Mouse (Mus musculus): ENCODE measurements around the gene Inca1. TPM values are rescaled to one million over a fixed set of nuclear protein-coding genes. Genes with fewer than 3 reads are reported as not detected.

The Inca1 gene
- total RNA-seq, 2 experiments from 2014 or later = 3.7 to 4.3 TPM

DNA sequence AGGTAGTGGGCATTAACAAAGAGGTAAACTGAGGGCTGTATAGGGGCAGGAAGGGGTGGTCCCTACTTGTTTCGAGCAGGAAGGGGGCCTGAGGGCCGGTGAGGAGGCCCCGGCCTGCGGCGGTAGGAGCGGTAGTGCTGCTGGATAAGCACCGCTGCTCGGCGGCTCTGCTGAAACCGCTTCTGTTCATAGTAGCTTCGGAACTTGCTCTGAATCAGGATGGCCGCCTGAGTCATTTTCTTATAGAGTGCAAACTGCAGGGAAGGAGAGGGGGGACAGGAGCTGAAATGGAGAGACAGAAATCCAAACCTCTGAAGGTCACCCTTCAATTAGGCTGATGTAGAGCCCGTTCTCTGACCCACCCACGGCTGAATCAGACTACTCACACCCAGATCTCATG lies 29.5 kb downstream of the Inca1 start:
- DNase-seq (ENCODE audit: low spot score in 2 of 2) = no peak

- peak; percentile 43 to 75 for DNase-seq (ENCODE audit: low spot score in 2 of 2)
Observed at GRCm38 (mm10) chr11:70669582-70670345, 30.2 kb downstream of the Inca1 start.

GRCm38 (mm10) chr11:70668771-70669505 lies 31.0 kb downstream of the Inca1 start, which contains the start of gene Spag7:
Gene Spag7, minus strand, starts transcription at chr11:70669416.
- DNase-seq (ENCODE audit: low spot score in 2 of 2) = peak; percentile 98 to 99

DNA sequence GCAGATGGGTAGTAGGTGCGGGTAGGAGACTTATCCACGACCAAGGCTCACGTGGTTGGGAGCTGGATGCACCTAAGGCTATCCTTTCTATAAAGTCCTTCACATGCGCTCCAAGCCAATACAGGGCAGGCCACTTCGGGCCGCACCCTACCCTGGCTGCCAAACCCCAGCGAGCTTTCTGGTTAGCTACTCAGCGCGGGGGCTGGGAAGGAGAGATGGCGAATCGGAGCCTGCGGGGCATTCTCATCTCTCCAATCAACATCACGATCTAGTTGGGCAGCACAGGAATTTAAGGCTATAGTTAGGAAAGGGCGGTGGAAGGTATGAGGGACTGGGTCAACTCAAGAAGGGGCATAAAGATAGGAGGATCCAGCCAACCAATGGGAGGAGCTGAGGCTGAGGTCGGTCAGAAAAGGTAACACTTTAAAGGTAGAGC lies 31.6 kb downstream of the Inca1 start:
- DNase-seq (ENCODE audit: low spot score in 2 of 2) = no peak

DNA sequence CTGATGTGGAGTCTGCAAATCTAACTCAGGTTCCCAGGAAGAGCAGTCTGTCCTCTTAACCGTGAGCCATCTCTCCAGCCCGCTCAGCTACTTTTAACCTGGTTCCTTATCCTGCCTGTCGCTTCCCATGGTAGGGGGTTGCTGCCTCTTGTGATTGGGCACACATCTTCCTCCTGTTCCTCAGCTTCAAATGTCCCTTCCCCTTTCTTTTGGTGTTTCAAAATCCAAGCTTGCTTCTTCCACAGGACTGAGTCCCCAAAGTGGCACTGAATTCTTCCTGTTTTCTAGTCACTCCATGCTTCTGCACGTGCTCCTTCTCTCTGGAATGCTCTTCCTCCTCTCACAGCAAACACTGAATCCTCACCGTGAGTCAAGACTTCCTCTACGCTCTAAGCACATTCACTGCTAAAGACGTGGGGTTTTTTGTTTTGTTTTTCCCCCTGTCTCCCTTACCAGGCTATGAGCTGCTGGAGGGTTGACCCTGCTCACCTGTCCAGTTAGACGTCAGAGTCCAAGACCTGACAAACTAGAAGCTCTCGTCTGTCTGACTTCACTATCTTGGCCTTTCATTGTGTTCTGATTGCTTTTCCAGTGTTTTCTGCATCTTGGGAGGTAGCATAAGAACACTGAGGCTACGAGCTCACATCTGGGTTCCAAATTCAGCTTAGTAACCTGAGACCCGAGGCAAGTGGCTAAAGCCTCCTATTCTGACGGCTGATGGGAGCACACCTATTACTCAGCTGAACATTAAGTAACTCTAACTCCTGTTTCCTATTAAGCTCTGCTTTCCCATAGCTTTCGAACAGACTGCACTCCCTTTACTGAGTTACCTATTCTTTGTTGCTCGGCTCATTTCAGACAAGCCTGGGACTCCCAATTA lies 32.4 kb downstream of the Inca1 start:
- no peak for DNase-seq (ENCODE audit: low spot score in 2 of 2)

DNA sequence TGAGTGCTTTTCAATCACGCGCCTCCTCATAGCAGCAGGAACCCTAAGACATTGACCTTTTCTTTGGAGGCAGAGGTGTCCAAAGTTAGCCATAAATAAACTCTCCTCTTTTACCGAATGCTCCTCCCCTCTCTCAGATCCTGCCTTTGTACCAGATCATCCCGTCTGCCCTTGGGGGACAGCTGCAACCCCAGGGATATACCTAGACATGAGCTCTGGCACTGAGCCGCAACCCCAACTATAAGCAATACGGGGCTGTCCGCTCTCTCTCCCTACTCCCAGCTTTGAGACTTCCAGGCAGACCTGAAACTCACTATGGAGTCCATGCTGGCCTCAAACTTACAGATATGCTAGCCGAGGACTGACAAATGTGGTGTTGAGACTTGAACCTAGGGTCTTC lies 33.3 kb downstream of the Inca1 start:
- DNase-seq (ENCODE audit: low spot score in 2 of 2) = no peak

DNA sequence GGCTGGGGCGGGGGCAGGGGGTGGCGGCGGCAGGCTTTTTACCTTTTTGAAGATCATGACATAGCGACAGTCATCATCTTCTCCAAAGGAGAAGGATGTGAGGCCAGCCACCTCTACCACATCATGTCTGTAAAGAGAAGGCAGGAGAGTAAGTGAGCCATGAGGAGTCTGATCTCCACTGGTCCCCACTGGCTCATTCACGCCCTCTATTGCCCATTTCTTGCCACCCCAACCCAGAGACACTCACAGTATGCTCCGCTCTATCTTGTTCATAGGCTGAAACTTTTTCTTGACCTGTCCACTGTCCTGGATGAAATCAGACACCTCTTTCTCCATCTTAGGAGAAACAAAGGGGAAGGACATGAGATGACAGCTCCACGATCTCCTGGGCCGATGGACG lies 35.2 kb downstream of the Inca1 start:
- no peak for DNase-seq (ENCODE audit: low spot score in 2 of 2)

GRCm38 (mm10) chr11:70663957-70664356 lies 36.0 kb downstream of the Inca1 start:
- no peak for DNase-seq (ENCODE audit: low spot score in 2 of 2)

GRCm38 (mm10) chr11:70663101-70663500 lies 36.9 kb downstream of the Inca1 start:
- DNase-seq (ENCODE audit: low spot score in 2 of 2) = no peak

GRCm38 (mm10) chr11:70660571-70660970 lies 39.4 kb downstream of the Inca1 start:
- no peak for DNase-seq (ENCODE audit: low spot score in 2 of 2)

DNA sequence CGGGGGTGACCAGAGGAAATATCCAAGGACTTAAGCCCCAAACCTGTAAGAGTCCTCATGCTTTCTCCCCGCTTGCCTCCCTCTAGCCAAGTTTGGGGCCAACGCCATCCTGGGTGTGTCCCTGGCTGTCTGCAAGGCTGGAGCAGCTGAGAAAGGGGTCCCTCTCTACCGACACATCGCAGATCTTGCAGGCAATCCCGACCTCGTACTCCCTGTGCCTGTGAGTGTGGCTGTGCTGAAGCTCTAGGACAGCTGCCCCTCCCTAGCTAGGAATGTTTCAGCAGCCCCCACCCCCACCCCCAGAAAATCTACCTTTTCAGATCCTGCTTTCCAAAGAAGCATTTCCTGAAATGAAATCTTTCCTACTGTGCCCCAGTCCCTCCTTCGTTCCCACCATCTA lies 41.0 kb downstream of the Inca1 start:
- DNase-seq (ENCODE audit: low spot score in 2 of 2) = no peak

DNA sequence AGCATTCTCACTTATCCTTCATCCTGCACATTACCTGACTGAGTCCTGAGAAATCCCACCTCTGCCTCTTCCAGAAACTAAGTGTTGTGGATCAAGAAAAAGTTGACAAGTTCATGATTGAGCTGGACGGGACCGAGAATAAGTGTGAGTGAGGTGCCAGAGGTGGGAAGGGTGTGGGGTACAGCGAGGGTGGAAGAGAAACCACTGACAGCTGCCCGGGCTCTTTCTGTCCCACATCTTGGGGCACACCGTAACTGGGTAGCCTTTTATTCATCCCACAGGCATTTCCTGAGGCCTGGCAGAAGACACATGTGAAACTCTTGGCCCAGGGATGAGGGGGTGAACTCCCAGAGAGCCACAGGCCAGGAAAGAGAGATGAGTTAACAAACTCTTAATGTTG lies 41.4 kb downstream of the Inca1 start:
- no peak for DNase-seq (ENCODE audit: low spot score in 2 of 2)

- no peak for DNase-seq (ENCODE audit: low spot score in 2 of 2)
Observed at GRCm38 (mm10) chr11:70657991-70658390, 42.0 kb downstream of the Inca1 start.

GRCm38 (mm10) chr11:70657573-70657972 lies 42.4 kb downstream of the Inca1 start:
- DNase-seq (ENCODE audit: low spot score in 2 of 2) = no peak

DNA sequence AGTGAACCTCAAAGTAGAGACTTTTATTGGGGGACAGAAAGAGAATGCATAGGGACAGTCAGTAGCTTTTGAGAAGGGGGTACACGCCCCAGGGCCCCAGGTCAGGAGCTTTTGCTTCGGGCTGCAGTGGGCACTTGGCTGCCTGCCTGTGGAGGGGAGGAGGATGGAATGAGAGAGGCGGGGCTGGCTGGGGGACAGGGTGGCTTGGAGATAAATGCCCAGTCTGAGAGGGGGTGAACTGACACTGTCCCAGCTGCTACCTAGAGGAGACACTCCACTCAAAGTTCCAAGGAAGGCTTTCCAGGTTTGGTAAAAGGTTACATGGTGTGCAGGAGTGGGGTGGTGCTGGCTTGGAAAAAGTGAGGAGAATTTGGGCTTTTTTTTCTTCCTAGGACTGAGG lies 43.0 kb downstream of the Inca1 start, which contains the start of gene Eno3:
Eno3 (plus strand) TSS at position 239 of the 400 bp plus-strand sequence.
- DNase-seq (ENCODE audit: low spot score in 2 of 2) = no peak

GRCm38 (mm10) chr11:70656456-70656927 lies 43.5 kb downstream of the Inca1 start:
- DNase-seq (ENCODE audit: low spot score in 2 of 2) = no peak

DNA sequence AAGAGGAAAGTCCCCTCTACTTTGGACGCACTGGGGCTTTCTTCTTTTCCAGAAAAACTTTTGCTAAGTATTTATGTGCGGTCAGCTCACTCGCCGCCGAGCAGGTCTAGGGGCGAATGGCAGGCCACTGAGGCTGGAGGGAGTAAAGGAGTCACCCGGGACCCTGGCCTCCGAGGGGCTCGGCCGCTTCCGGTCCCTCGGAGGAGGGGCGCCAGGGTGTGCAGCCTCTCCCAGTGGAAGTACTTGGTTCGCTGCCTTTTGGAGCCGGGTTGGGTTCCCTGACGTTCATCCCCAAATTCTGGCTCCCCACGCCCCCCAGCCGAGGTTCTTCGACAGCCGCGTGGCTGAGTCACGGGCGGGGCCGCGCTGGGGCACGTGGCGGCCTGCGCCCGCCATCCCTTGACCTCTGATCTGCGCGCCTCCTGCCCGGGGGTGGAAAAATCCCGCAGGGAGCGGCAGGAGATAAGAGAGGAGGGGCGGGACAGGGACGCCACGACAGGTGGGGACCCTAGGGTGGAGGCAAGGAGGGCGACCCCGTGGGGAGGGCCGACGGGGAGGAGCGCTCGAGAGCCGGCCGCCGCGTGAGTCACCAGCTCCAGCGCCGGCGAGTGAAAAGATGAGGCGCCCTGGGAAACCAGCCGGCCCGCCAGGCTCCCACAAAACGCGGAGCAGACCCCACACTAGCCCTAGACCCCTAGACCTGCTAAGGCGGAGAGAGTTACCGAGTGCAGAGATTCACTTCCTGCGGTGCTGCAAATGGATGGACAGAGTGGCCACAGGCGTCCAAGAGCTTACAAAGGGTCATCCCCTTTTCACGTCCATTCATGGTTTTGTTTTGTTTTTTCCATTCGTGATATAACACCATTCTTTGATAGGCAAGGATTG lies 44.1 kb downstream of the Inca1 start:
- DNase-seq (ENCODE audit: low spot score in 2 of 2) = no peak

- peak in 1 of 2 experiments; percentile 72 for DNase-seq (ENCODE audit: low spot score in 2 of 2)
Observed at GRCm38 (mm10) chr11:70654923-70655570, 44.9 kb downstream of the Inca1 start.

DNA sequence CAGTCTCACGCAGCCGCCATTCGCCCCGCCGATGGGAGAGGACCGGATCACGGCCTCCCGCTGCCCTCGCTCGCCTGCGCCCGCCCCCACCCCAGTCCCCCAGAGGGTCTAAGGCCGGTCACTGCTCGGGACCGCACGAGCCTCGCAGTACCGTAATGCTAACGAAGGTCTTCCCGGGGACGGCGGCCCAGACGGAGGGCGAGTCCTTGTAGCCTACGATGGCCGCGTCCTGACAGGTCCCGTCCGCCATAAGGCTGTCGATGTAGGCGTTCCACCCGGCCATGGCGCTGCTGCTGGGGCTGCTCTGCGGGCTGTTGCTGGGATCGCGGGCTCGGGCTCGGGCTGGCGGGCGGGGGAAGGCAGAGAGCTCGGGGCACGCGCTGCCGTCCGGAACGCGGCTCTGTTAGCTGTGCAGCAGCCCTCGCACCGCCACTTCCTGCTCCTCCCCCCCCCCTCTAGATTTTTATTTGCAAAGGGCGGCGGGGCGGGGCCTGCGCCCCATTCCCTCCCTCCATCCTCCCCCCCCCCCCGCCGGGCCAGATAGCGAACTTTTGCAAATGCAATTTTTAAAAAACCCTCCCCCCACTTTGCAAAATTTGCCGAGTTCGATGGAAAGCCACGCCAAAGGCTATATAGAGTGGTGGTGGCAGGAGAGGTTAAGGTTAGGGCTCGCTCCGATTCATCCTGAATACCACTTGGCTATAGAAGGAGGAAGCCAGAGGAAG lies 45.6 kb downstream of the Inca1 start, which contains the start of gene Pfn1:
Pfn1 (minus strand) TSS at position 447 of the 725 bp plus-strand sequence.
- peak; percentile 52 to 79 for DNase-seq (ENCODE audit: low spot score in 2 of 2)

Data from layer of hippocampus, adult 18-20 months (tissue).